35 mouse cellular contexts compared by ENCODE assay signal in the genomic region with DNA sequence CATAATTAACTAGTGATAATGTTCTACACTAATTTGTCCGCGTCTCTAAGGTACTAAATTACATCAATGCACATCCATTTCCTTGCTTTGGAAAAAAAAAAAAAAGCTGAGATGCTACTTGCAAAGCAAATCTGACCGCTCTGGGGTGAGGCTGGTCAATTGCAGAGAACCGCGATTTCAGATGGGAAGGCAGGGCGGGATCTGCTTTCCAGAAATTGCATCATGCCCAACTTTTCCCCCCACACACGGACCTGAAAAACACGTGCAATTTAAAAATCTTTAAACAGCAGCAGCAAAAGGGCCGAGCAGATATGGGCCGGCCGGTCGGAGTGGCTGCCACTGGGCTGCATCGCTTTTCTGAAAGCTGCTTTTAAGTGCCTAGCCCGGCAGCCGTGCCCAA. TPM values are rescaled to one million over a fixed set of nuclear protein-coding genes. Genes with fewer than 3 reads are reported as not detected.
A peak's percentile ranks its signal among the peaks of the same experiment; 100 is the strongest.
DNase-seq lines count a peak whose midpoint lies in the region; ATAC-seq and TF ChIP-seq lines count a peak whose summit lies in the region.
"Had no signal": no experiment of that assay in that cellular context is flagged by ENCODE, and none has a peak within 500 bp of the region (broad histone marks: within the 10 kb centered on the region; RNA-seq: fewer than 3 reads in every experiment).

No protein-coding gene starts in this region.

- DNase-seq in midbrain, embryonic 14.5 days = peak; percentile 52
- no peak for DNase-seq in midbrain, postnatal 0 days (ENCODE audit: low spot score)
- peak; percentile 78 for DNase-seq in MN1 (ENCODE audit: low spot score)
- no peak for DNase-seq in hindbrain, embryonic 14.5 days (ENCODE audit: low spot score)
- DNase-seq in gastrocnemius, postnatal 14 days = no peak
- DNase-seq: adrenal gland, postnatal 14 days; cerebellum, adult 18-20 months; cerebellum, postnatal 10 days; kidney, adult 9 months; kidney, postnatal 36 days; lung, embryonic 14.5 days; lung, postnatal 14 days; thymus, adult 2 months; thymus, postnatal 36 days had no signal

- H3K4me3 ChIP-seq in midbrain, embryonic 14.5 days (replicated peaks; ENCODE audit: low read depth, low read length) = no peak overlapping the region
- no peak overlapping the region for H3K4me3 ChIP-seq in midbrain, postnatal 0 days (ENCODE audit: low read depth, low read length)
- H3K4me3 ChIP-seq in hindbrain, embryonic 14.5 days (replicated peaks; ENCODE audit: low read length) = no peak overlapping the region
- H3K4me3 ChIP-seq in myocyte = no peak overlapping the region
- H3K4me3 ChIP-seq: embryonic facial prominence, embryonic 13.5 days; forebrain, embryonic 10.5 days; forebrain, embryonic 15.5 days; heart, embryonic 10.5 days; heart, embryonic 15.5 days; layer of hippocampus, adult 2 months; left cerebral cortex, adult 2 months; limb, embryonic 12.5 days; liver, embryonic 15.5 days had no signal

- 39% methylated on average over 15 of the region's 15 CpGs for WGBS in midbrain, embryonic 14.5 days
- 39% methylated on average over 15 of the region's 15 CpGs for WGBS in midbrain, postnatal 0 days
- 39% methylated on average over 15 of the region's 15 CpGs for WGBS in hindbrain, embryonic 14.5 days

- TF ChIP-seq POLR2A in myocyte (IDR thresholded peaks at IDR 0.05; ENCODE audit: insufficient read length, low read depth) = no peak

- ATAC-seq in midbrain, embryonic 14.5 days (ENCODE audit: low FRiP score, low TSS enrichment) = no peak
- ATAC-seq in midbrain, postnatal 0 days (ENCODE audit: low FRiP score) = no peak
- no peak for ATAC-seq in hindbrain, embryonic 14.5 days (ENCODE audit: low FRiP score)
- no peak for ATAC-seq in CD4-positive, CD25-positive, alpha-beta regulatory T cell, adult 4 months
- ATAC-seq: forebrain, embryonic 15.5 days; intestine, postnatal 0 days; Patski had no signal

- H3K27ac ChIP-seq in midbrain, embryonic 14.5 days (replicated peaks; ENCODE audit: low read depth, low read length) = no peak overlapping the region
- H3K27ac ChIP-seq in midbrain, postnatal 0 days (ENCODE audit: low read depth, low read length) = no peak overlapping the region
- no peak overlapping the region for H3K27ac ChIP-seq in hindbrain, embryonic 14.5 days
- H3K27ac ChIP-seq: embryonic facial prominence, embryonic 13.5 days; forebrain, embryonic 10.5 days; forebrain, embryonic 15.5 days; heart, embryonic 10.5 days; heart, embryonic 15.5 days; layer of hippocampus, adult 2 months; left cerebral cortex, adult 2 months; limb, embryonic 12.5 days; liver, embryonic 15.5 days had no signal

- no peaks in the 10 kb centered on the region for H3K36me3 ChIP-seq in midbrain, embryonic 14.5 days (ENCODE audit: control insufficient read depth, insufficient read depth, low read length)
- H3K36me3 ChIP-seq in midbrain, postnatal 0 days (ENCODE audit: insufficient read depth, low read length) = no peaks in the 10 kb centered on the region
- H3K36me3 ChIP-seq in hindbrain, embryonic 14.5 days (replicated peaks; ENCODE audit: control insufficient read depth, insufficient read depth) = no peaks in the 10 kb centered on the region
- H3K36me3 ChIP-seq in myocyte (ENCODE audit: control insufficient read depth, insufficient read depth) = no peaks in the 10 kb centered on the region
- H3K36me3 ChIP-seq: embryonic facial prominence, embryonic 13.5 days; forebrain, embryonic 10.5 days; forebrain, embryonic 15.5 days; heart, embryonic 10.5 days; heart, embryonic 15.5 days; limb, embryonic 12.5 days; liver, embryonic 15.5 days had no signal

- peak overlapping the region; percentile 23 for H3K4me2 ChIP-seq in midbrain, embryonic 14.5 days (ENCODE audit: low read length)
- no peak overlapping the region for H3K4me2 ChIP-seq in midbrain, postnatal 0 days (ENCODE audit: low read depth, low read length, poor library complexity, severe bottlenecking)
- peak overlapping the region; percentile 32 for H3K4me2 ChIP-seq in hindbrain, embryonic 14.5 days (replicated peaks)
- H3K4me2 ChIP-seq in myocyte (ENCODE audit: low read depth) = peak overlapping the region; percentile 38
- H3K4me2 ChIP-seq: embryonic facial prominence, embryonic 13.5 days; forebrain, embryonic 15.5 days; heart, embryonic 15.5 days; limb, embryonic 12.5 days; liver, embryonic 15.5 days; lung, embryonic 14.5 days had no signal

- no peak for TF ChIP-seq CTCF in midbrain, postnatal 0 days (IDR thresholded peaks at IDR 0.05)

- no peak overlapping the region for H3K9ac ChIP-seq in midbrain, embryonic 14.5 days (replicated peaks; ENCODE audit: low read length)
- H3K9ac ChIP-seq in midbrain, postnatal 0 days (replicated peaks; ENCODE audit: low read length, poor library complexity, severe bottlenecking) = no peak overlapping the region
- H3K9ac ChIP-seq in hindbrain, embryonic 14.5 days = no peak overlapping the region
- H3K9ac ChIP-seq: embryonic facial prominence, embryonic 13.5 days; forebrain, embryonic 15.5 days; heart, embryonic 15.5 days; limb, embryonic 12.5 days; liver, embryonic 15.5 days; lung, embryonic 14.5 days had no signal

- peaks cover 15% of the 10 kb centered on the region; the same call in 1 of the 2 replicates for H3K4me1 ChIP-seq in midbrain, embryonic 14.5 days (ENCODE audit: control insufficient read depth, insufficient read depth, low read length)
- H3K4me1 ChIP-seq in midbrain, postnatal 0 days (ENCODE audit: insufficient read depth, low read length) = no peaks in the 10 kb centered on the region
- H3K4me1 ChIP-seq in hindbrain, embryonic 14.5 days (replicated peaks; ENCODE audit: control insufficient read depth, insufficient read depth, low read length) = peaks cover 27% of the 10 kb centered on the region; the same call in 1 of the 2 replicates
- H3K4me1 ChIP-seq: embryonic facial prominence, embryonic 13.5 days; forebrain, embryonic 15.5 days; heart, embryonic 15.5 days; limb, embryonic 12.5 days; liver, embryonic 15.5 days had no signal

- H3K9me3 ChIP-seq in midbrain, embryonic 14.5 days (ENCODE audit: control insufficient read depth, low read length) = no peaks in the 10 kb centered on the region
- no peaks in the 10 kb centered on the region for H3K9me3 ChIP-seq in midbrain, postnatal 0 days (ENCODE audit: low read length)
- no peaks in the 10 kb centered on the region for H3K9me3 ChIP-seq in hindbrain, embryonic 14.5 days (ENCODE audit: control insufficient read depth, low read length)
- H3K9me3 ChIP-seq: embryonic facial prominence, embryonic 13.5 days; forebrain, embryonic 10.5 days; forebrain, embryonic 15.5 days; heart, embryonic 10.5 days; heart, embryonic 15.5 days; limb, embryonic 12.5 days; liver, embryonic 15.5 days had no signal

- H3K27me3 ChIP-seq in midbrain, embryonic 14.5 days (ENCODE audit: control insufficient read depth, insufficient read depth, low read length) = peaks cover 12% of the 10 kb centered on the region
- H3K27me3 ChIP-seq in midbrain, postnatal 0 days (ENCODE audit: insufficient read depth, low read length) = peaks cover 9% of the 10 kb centered on the region; the same call in 1 of the 2 replicates
- H3K27me3 ChIP-seq in hindbrain, embryonic 14.5 days (ENCODE audit: control insufficient read depth, insufficient read depth, low read length) = peaks cover 24% of the 10 kb centered on the region
- H3K27me3 ChIP-seq in myocyte (ENCODE audit: control insufficient read depth, insufficient read depth, insufficient read length) = peaks cover 65% of the 10 kb centered on the region

- intact Hi-C loops in gastrocnemius, postnatal 14 days (cut with DNase I; ENCODE audit: low total_unique reads) = loop anchor here (10.0 kb wide), 1 partner anchor 359 kb away; no protein-coding TSS in a partner anchor

- H3ac ChIP-seq in myocyte (ENCODE audit: control insufficient read depth, insufficient read length) = no peak overlapping the region

- H3K79me2 ChIP-seq in myocyte (ENCODE audit: control insufficient read depth, insufficient read depth) = no peaks in the 10 kb centered on the region

TF ChIP-seq in myocyte, 11 proteins besides CTCF, POLR2A, EP300 and RAD21:
- TF ChIP-seq CEBPB (IDR thresholded peaks at IDR 0.05; ENCODE audit: insufficient read depth, poor library complexity, severe bottlenecking) (peak; percentile 72; the same call in 1 of the 2 replicates), TCF12 (IDR thresholded peaks at IDR 0.05; ENCODE audit: insufficient read depth, poor library complexity, severe bottlenecking) (no peak)
TF ChIP-seq in myocyte: peak in this region for 1.

RNA-seq across cellular contexts. Expression of a gene that starts 6.3 kb away (rescaled TPM):
- polyA plus RNA-seq in midbrain, embryonic 14.5 days (2014; fragmentation: Nextera tagmentation; extraction: Ambion mirVana) = 3.2 and 4.9 TPM in 2 replicates
- total RNA-seq in midbrain, postnatal 0 days (2014; rRNA removed) = 1.8 and 3.8 TPM in 2 replicates
- polyA plus RNA-seq in midbrain, postnatal 0 days (2015; fragmentation: Nextera tagmentation; extraction: Ambion mirVana) = 0.60 and 0.79 TPM in 2 replicates
- polyA plus RNA-seq in hindbrain, embryonic 14.5 days (2014; fragmentation: Nextera tagmentation; extraction: Ambion mirVana) = 56.5 and 63.2 TPM in 2 replicates
- not detected for polyA plus RNA-seq in myocyte (2012; fragmentation: generic; extraction: Trizol)
- total RNA-seq in gastrocnemius, postnatal 14 days (2021) = not detected
- polyA plus RNA-seq in CD4-positive, CD25-positive, alpha-beta regulatory T cell, adult 4 months (2017; shearing (Covaris generic)) = not detected
- total RNA-seq: common myeloid progenitor, adult 5-6 weeks; gastrocnemius, adult 8-10 months; granulocyte monocyte progenitor cell, adult 5-6 weeks; heart, postnatal 25 days; layer of hippocampus, postnatal 14 days; left cerebral cortex, adult 2 months; left cerebral cortex, postnatal 25 days; liver, adult 2 months; neutrophil, adult 5-6 weeks had no signal
- polyA plus RNA-seq: forebrain, embryonic 10.5 days; heart, embryonic 10.5 days; liver, adult 2 months; lung, embryonic 14.5 days; Patski had no signal

Comparison
In these comparisons a context has a peak if more than half of its experiments do, and no peak if none do; other contexts are left out.
1. DNase-seq: peak in midbrain, embryonic 14.5 days (single experiment) and MN1 (single experiment); none in midbrain, postnatal 0 days (single experiment), hindbrain, embryonic 14.5 days (single experiment) and gastrocnemius, postnatal 14 days (single experiment).